Comparison of ENCODE assay signal across 9 mouse cellular contexts in the genomic region with DNA sequence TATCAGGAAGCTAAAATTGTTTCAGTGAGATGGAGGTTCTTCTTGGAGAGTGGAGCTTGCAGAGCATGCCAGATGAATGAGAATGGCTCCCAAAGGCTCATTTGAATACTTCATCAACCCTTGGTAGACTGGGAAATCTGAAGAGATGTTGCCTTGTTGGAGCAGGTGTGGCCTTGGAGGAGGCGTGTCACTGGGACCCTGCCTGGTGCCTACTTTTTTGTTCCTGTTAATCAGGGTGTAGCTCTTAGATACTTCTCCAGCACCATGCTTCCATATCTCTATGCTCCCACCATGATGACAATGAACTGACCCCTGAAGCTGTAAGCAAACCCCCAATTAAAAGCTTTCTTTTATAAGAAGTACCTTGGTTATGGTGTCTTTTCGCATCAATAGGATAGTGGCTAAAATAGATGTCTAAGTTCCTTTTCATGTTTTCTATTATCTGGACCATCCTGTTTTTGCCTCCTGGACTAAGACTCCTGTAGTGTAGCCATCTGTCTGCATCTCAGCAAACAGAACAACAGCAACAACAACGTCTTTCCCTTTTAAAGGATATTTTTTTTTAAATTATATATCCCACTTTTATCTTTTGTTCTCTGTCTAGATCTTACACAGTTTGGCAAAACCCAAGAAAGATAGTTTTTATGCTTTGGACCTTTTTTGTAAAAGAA.
"Had no signal": no experiment of that assay in that cellular context is flagged by ENCODE, and none has a peak within 500 bp of the region (broad histone marks: within the 10 kb centered on the region; RNA-seq: fewer than 3 reads in every experiment).

No protein-coding gene starts in this region.

- DNase-seq: kidney, postnatal 10 days; kidney, postnatal 4 days; liver, embryonic 13.5 days; lung, adult 2 months; lung, postnatal 36 days; thymus, adult 18-20 months; thymus, postnatal 14 days had no signal

- ATAC-seq: lung, postnatal 0 days; midbrain, embryonic 15.5 days had no signal
